Mouse (Mus musculus): ENCODE measurements around the gene Fgf10.

Fgf10 gene

DNA sequence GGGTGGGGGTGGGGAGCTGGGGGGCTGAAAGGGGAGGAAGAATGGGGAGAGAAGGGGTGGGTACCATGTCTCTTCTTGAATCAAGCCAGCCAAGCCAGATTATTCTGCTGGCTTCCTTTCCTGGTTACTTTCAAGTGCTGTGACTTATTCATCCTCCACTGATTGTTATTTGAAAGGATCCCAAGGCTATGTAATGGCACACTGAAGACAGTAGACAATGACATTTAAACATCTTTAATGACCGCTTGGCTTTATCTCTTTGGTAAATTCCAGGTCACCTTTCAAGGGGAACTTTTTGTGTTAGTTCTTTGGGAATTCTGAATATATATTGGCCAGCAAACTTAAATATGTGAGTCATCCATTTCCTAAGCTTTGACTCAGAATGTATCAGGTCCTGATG is 47.1 kb downstream of the Fgf10 start:
- no peak for DNase-seq (ENCODE audit: low spot score)

DNA sequence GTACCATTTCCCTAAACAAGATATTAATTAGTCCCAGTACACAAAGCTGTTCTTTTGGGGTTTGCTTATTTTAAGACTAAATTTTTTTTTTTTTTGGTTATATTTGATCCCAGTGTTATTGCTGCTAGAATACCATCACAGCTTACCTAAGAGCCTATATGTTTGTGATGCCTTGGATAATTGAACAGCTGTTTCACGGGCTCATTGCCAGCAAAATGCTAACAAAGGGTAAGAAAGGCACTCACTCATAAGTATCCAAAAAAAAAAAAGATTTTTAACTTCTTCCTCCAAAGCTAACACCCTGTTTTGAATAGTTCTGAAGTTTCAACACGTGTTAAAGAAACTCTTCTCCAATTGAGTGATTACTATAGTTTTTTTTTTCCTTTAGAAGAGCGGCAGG is 48.8 kb downstream of the Fgf10 start:
- no peak for DNase-seq (ENCODE audit: low spot score)

DNA sequence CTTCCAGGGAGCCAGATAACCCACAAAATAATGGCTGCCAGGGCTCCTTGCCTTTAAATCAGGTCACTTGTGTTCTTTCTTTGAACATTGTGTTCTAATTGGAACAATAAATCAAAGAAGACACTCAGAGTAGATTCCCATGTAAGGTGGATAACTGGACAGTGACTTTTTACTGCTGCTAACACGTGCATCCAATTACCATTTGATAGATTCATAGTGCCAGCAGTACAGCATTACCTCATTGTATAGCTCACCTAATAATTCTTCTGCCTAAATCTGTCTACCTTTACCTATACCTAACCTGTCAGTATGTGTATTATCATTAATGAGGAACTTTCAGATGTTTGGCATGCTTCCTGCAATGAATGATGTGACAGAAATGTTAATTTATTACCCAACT is 52.1 kb downstream of the Fgf10 start:
- DNase-seq (ENCODE audit: low spot score), result no peak

DNA sequence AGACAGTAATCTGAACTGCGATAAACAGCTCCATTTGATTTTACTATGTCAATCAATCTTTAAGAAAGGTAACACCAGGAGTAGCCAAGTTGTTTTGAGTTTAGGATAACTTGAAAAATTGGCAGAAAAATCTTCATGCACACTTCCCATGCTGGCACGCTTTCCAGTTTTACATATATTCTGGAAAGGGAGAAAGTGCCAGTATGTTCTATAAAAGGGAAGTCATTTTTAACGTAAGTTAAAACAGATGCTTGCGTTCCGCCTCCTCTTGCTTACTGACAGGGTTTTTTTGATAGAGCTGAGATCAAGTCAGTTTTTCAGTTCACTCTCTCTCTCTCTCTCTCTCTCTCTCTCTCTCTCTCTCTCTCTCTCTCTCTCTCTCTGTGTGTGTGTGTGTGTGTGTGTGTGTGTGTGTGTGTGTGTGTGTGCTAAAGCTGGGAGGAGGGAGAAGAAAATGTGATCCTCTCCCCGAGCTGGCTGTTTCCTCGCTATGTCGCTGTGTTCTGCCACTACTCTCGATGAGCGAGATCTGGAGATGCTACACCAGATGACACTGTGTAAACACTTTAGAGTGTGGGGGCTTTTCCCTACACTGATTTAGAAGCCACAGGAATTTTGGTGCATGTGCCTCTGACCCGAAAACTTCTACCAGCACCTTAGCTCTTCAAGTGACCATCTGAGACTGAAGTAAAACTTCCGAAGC is 62.4 kb downstream of the Fgf10 start:
- no peak for DNase-seq (ENCODE audit: low spot score)

DNA sequence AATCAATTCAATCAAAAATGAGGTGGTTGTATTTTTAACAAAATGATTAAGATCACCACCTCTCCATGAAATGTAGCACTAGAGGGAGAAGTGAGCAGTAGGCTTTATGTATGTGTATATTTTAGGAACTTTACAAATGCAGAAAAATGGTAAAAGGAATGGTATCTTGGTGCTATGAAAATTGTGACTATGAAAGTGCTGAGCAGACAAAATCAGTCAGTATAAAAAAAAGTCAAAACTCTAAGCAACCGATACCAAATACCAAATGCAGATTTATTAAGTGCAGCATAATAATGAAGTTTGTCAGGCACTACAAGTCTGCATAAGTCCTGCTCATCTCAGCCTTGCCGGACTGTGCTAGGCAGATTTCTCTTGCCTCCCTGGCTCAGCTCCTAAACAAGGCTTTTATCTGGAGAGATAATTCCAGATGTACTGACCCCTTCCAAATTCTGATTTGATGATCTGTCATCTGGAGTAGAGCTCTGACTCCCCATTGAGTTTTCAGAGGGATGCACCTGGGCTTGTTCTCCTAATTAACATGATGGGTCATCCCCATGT is 70.3 kb downstream of the Fgf10 start:
- no peak for DNase-seq (ENCODE audit: low spot score)

DNA sequence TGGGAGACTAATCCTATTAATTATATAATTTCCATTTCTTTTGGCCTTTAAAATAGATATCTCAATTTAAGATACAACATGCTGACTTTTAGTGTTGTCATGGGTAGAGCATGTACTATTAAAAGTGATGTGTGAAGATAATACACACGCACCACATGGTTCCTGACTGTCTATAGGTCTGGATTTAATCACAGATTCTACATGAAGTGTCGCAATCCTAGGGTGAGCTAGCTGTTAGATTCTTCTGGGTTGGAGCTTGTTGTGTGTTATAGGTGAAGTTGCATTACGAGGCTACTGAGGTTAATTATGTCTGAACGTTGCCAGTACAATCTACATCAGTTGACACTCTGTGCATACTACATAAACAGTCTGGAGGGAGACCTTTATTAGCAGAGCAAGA is 73.2 kb downstream of the Fgf10 start:
- DNase-seq (ENCODE audit: low spot score), result no peak

DNA sequence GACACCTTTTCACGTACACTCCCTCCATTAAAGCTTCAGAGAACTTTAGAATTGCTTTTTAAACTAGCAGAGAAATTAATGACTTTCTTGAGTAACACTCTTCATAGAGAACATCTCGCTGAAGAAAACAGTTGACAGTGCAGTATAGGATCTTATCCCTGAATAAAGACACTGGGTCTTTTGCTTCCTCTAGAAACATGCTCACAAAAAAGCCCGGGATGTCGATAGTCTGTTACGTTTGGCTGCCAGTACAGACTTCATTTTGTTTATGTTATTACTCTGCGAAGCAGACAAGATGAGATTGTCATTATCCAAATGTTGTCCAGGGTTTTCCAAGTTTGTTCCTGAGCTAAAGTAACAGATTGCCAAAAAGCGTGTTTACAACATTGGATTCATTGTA is 75.2 kb downstream of the Fgf10 start:
- no peak for DNase-seq (ENCODE audit: low spot score)

DNA sequence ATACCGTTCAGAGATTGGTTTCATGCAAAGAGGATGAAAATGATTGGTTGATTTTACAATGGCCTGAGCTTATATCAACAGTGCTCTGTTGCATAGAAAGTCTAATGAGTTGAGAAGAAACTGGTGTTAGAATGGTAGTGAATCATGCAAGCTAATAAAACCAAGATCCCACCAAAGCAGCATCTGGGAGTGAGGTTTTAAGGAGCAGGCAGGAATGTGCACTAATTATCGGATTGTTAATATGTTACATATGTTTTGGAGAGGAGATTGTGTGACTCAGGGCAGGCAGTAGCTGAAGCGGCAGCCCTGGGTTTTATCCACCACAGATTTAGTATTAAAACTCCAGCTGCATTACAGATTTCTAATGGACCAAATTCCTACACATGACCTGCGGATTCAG is 76.8 kb downstream of the Fgf10 start:
- no peak for DNase-seq (ENCODE audit: low spot score)

DNA sequence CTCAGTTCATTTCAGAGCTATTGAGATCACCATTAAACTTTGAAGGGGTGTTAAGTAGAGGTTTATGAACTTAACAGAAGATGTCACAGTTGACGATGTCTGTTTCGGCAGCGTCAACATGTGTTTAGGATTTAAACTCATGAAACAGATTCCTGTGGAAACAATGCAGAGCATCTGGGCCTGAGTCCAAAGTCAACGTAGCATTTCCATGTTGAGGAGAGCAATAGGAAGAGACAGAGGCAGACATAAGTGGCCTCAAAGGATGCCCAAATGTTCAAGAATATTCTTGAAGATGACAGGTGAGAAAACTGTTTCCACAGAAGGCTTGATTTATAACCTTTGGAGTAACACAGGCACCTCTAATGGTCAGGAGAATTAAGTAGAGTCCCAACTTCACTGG is 84.4 kb downstream of the Fgf10 start:
- no peak for DNase-seq (ENCODE audit: low spot score)

DNA sequence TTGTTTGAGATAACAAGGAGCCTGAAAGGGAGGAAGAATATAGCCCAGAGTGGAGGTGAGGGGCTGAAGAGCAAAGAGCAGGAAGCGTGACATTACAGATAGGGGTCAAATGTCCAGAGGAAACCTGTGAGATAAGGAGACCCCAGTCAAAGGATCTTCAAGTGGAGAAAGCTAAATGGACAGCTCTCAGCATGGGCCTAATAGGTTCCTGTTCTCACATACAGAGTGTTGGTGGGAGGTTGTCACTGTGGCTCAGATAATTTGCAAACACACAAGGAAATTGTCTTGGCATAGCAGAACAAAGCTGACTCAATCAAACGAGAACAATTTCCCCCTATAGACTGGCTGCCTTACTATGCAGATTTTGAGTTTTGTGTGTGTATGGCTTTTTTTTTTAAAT is 89.4 kb downstream of the Fgf10 start:
- no peak for DNase-seq (ENCODE audit: low spot score)

DNA sequence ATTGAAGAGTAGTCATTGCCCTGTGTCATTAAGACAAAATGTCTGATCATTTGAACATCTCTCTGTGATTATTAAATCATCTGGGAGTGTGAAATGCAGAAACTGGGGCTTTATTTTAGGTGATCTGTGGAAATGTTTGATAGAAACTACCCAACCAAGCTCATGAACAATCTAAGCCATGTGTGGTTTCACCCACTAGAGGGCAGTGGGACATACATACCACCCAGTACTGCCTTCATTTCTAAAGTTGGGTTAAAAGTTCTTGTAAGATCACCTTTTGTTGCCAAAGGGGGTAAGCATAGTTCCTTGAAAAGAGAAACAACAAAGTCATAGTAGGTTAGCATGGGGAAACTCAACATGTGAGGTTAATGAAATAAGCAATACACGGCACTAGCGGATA is 93.4 kb downstream of the Fgf10 start:
- no peak for DNase-seq (ENCODE audit: low spot score)

DNA sequence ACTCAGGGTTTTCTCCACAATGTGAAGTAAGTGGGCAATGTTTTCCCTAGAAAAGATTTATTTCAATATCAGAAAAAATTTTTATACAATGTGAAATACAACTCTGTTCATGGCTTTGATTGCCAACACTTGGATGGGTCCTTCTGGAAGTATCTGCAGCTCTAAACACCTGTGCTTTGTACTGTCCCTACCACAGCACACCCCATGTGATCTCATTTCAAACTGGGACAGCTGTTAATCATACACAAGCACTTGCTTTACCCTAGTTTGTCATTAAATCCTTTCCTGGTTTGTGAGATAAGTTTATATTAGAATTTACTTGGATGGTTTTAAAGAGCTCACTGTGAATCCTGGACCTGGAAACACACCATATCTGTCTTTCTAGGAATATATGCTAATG is 102.6 kb downstream of the Fgf10 start:
- DNase-seq (ENCODE audit: low spot score), result no peak

DNA sequence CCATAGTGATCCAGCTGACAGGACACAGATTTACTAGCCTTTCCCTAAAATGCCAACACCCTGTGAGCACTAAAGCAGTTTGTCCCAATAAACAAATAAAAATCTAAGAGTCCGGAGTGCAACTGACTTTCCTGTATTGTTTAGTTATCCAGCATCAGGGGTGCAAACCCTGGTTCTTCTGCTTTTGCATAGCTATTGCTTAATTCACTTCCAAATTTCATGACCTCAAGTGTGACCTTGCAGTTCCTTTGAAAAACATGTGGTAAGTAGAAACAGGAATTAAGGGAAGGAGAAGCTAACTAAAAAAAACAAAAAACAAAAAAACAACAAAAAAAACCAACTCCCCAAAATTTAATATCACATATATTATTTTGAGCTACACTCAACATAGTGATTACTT is 105.6 kb downstream of the Fgf10 start:
- DNase-seq (ENCODE audit: low spot score), result no peak

DNA sequence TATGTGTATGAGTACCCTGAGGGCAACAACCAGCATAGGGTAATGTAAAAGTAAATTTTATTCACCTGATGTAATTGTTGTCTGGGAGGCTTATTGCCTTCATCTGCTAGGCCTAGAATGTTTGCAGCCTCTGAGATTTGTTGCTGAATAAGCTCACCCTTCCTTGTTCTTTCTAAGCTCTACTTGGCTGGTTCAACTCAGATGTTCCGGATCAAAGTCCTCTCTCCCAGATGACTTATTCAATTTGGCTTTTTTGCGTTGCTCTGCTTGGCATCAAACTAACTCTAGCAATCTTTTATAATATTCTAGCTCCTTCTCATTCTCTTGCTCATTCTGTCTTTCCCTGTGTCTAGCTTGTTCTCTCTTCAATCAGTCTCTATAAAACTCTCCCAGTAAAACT is 109.6 kb downstream of the Fgf10 start:
- DNase-seq (ENCODE audit: low spot score), result no peak

DNA sequence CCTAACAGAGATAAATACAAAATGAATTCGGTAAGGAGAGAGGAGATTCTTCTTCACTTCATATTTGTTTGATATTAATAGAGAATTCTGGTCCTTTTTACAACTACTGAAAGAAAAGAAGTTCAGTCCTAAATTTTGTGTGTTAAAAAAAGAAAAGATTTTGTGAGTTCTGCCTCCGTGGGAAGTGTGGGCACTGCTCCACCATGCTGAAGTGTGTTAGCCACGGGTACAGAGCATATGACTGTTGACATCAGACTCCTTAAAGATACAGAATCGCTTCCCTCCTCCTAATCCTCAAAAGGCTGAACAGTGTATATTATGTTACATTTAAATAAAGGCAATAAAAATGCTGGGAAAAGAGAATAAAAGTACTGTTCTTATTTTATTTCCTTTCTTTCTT is 122.2 kb downstream of the Fgf10 start:
- no peak for DNase-seq (ENCODE audit: low spot score)

DNA sequence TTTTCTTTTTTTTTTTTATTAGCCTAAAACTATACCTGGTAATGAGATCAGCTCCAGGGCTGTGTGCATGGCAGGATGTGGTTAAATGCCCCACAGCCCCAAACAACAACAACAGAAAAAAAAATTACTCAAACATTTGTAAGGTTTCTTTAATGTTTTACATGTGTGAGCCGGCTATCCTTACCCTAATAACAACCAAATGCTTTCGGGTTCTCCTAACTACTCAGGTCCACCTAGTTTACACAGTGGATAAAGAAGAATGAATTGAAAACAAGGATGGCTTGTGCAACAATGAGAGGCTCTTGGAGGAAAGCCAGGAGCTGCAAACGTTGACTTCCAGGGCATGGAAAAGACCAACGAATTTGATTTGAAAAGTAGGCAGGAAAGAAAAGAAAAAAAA is 122.6 kb downstream of the Fgf10 start:
- DNase-seq (ENCODE audit: low spot score), result no peak

DNA sequence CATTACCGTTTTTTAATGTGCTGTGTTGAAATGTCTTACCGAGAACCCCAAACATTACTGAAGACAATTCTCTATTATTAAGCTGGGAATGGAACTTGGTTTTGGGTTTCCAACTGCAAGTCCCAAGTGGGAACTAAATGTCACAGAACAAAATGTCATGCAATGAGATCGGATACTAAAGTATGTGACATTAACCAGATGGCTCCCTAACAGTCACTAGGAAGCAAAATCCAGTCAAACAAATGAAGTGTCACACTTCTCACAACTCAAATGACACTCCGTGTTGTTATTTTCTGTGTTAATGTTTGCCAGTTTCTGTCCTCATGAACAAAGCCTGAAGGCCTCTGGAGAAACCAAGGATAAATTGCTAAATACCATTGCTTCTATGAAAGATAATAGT is 130.6 kb downstream of the Fgf10 start:
- no peak for DNase-seq (ENCODE audit: low spot score)

DNA sequence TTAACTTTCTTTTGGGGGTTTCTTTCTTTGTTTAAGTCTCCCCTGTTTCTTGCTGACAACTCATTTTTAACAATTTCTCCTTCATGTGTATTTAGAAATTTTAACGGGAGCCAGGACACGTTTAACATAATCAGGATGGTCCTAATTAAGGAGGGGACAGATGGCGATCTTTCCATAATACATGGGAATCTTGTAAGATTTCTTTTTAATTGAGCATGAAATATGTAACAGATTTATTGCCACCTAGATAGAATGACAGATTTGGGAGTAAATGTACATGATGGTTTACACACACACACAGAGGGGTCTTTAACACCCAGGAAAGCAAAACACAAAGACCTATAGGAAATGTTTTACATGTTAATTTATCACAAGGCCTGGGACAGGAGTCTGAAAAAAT is 137.1 kb downstream of the Fgf10 start:
- no peak for DNase-seq (ENCODE audit: low spot score)

DNA sequence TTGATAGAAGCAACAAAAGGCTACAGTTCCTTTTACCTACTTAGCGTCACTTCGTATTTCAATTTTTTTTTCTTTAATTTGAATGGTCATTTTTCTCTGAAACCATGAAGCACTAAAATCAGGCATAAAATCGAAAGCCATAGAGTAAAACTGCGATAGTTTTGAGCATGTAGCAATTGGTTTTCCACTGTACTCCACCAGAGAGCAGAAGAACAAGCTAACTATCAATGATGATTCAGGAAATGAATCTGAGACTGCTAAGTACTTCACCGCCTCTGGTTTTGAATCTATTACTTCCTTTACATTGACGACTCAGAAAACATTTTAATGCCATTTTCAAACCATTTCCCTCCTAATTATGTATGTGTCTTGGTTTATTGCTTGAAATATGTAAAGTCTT is 150.2 kb downstream of the Fgf10 start:
- DNase-seq (ENCODE audit: low spot score), result no peak

DNA sequence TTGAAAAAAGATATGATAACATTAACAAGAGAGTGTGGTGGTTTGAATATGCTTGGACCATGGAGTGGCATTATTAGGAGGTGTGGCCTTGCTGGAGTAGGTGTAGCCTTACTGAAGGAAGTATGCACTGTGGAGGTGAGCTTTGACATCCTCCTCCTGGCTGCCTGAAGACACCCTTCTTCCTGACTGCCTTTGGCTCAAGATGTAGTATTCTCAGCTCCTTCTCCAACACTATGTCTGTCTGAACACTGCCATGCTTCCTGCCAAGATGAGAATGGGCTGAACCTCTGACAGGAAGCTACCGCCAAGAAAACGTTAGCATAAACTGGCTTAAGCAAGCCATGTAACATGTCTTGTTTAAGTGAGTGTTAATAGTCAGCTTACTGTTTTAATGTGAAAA is 153.5 kb downstream of the Fgf10 start:
- no peak for DNase-seq (ENCODE audit: low spot score)

DNA sequence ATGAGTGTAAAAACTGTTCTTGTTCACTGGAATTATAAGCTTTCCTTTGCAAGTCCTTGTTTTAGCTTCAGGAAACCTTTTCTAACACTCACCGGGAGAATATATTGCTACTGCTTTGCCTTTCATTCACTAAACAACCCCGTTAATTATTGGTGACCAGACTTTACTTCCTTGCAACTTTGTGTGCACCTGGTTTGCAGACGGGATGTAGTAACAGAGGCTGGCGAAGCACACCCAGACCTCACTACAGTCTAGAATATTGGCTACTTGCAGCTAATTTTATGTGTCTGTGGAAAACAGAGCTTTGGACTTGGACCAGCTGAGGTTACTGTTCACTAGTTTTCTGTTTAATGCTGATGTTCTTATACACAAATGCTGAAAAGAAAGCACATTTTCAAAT is 155.5 kb downstream of the Fgf10 start:
- no peak for DNase-seq (ENCODE audit: low spot score)

DNA sequence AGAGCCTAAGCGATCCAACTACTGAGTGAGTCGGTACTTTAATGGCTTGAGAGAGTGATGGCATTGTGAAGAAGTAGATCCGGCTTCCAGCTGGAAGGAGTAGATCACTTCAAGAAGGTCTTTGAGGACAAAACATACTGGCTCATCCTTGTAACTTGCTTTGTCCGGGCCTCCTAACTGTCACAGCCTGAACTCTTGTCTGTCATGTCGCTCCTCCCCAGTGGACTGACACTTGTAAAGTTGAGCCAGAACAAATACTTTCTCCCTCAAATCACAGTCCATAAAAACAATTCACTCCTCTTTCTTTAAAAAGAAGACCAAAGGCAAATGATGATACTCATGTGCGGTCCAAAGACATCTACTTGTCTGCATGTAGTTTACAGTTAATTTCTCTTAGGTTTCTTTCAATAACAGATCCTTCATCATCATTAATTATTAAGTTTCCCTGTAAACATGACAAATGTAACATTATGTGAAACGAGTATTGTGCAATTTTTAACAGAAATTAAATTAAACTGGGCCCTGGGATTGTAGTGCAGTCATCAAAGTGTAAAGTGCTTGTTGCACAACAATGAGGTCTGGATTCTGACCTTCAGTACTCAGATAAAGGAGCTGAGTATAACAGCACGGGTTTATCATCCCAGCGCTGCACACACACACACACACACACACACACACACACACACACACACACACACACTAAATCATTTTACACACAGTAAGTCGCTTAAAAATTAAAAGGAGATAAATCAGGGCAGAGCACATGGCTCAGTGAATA is 159.2 kb downstream of the Fgf10 start:
- no peak for DNase-seq (ENCODE audit: low spot score)

DNA sequence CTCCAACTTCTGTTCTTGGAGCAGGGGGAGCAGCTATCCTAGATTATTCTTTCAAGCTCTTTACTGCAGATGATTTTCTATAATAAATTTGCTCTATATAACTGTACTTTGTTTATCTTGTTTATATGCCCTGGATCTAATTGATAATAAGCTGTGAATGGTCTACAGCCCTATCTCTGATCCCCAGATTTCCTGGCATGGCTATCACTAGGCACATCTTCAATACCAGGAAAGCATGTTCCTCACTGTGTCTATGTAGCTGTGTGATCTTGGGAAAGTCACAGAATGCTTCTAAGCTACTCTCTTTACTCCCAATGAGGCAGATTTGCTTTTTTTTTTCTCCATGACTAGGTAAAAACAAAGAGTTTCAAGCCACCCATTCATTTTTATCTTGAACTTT is 164.4 kb downstream of the Fgf10 start:
- DNase-seq (ENCODE audit: low spot score), result no peak

DNA sequence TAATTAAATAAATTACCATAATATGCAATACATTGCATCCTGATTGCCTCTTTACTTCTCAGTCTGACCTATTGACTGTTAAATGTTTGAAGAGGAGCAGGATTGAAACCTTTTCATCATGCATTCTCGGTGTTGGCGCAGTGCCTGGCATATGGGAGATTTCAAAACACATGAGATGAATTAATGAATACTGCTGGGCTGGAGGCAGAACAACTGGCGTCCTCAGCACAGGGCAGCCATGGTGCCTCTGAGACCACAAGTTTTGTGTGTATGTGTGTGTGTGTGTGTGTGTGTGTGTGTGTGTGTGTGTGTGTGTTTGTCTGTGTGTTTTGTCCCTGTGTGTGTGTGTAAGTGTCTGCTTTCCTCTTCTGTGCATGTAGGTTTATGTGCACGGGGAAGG is 165.5 kb downstream of the Fgf10 start:
- no peak for DNase-seq (ENCODE audit: low spot score)

All from urinary bladder, postnatal 10 days (tissue).